Mouse (Mus musculus): Measurements from ENCODE around the gene Olfr1396. TPM values are rescaled to one million over a fixed set of nuclear protein-coding genes. Genes with fewer than 3 reads are reported as not detected.

Gene Olfr1396
- polyA plus RNA-seq, 1 experiment = not detected

- TF ChIP-seq CTCF (IDR thresholded peaks at IDR 0.05; ENCODE audit: borderline replicate concordance, extremely low read depth, insufficient read depth, insufficient read length) = no peak
- TF ChIP-seq POLR2A (IDR thresholded peaks at IDR 0.05; ENCODE audit: borderline replicate concordance, extremely low read depth, insufficient read depth, insufficient read length, poor library complexity, severe bottlenecking) = no peak
- no peak for DNase-seq (ENCODE audit: low read depth)
These were observed 24.8 kb downstream of the Olfr1396 start for GRCm38 (mm10) chr11:49089735-49090507.

- no peak for DNase-seq (ENCODE audit: low read depth)
- TF ChIP-seq CTCF (IDR thresholded peaks at IDR 0.05; ENCODE audit: borderline replicate concordance, extremely low read depth, insufficient read depth, insufficient read length) (no peak), POLR2A (IDR thresholded peaks at IDR 0.05; ENCODE audit: borderline replicate concordance, extremely low read depth, insufficient read depth, insufficient read length, poor library complexity, severe bottlenecking) (no peak)
These were observed 25.6 kb downstream of the Olfr1396 start for GRCm38 (mm10) chr11:49088990-49089652.

GRCm38 (mm10) chr11:49087830-49088616 lies 26.7 kb downstream of the Olfr1396 start:
- DNase-seq (ENCODE audit: low read depth) = peak; percentile 5
- no peak for TF ChIP-seq CTCF (IDR thresholded peaks at IDR 0.05; ENCODE audit: borderline replicate concordance, extremely low read depth, insufficient read depth, insufficient read length)
- no peak for TF ChIP-seq POLR2A (IDR thresholded peaks at IDR 0.05; ENCODE audit: borderline replicate concordance, extremely low read depth, insufficient read depth, insufficient read length, poor library complexity, severe bottlenecking)

GRCm38 (mm10) chr11:49086858-49087361 lies 27.8 kb downstream of the Olfr1396 start:
- DNase-seq (ENCODE audit: low read depth) = no peak
- TF ChIP-seq CTCF (IDR thresholded peaks at IDR 0.05; ENCODE audit: borderline replicate concordance, extremely low read depth, insufficient read depth, insufficient read length) = no peak

GRCm38 (mm10) chr11:49084875-49085274 lies 29.8 kb downstream of the Olfr1396 start:
- TF ChIP-seq POLR2A (IDR thresholded peaks at IDR 0.05; ENCODE audit: borderline replicate concordance, extremely low read depth, insufficient read depth, insufficient read length, poor library complexity, severe bottlenecking) (no peak), CTCF (IDR thresholded peaks at IDR 0.05; ENCODE audit: borderline replicate concordance, extremely low read depth, insufficient read depth, insufficient read length) (no peak)
- DNase-seq (ENCODE audit: low read depth) = no peak

GRCm38 (mm10) chr11:49084385-49084784 lies 30.3 kb downstream of the Olfr1396 start:
- TF ChIP-seq CTCF (IDR thresholded peaks at IDR 0.05; ENCODE audit: borderline replicate concordance, extremely low read depth, insufficient read depth, insufficient read length) = no peak
- no peak for TF ChIP-seq POLR2A (IDR thresholded peaks at IDR 0.05; ENCODE audit: borderline replicate concordance, extremely low read depth, insufficient read depth, insufficient read length, poor library complexity, severe bottlenecking)
- no peak for DNase-seq (ENCODE audit: low read depth)

DNA sequence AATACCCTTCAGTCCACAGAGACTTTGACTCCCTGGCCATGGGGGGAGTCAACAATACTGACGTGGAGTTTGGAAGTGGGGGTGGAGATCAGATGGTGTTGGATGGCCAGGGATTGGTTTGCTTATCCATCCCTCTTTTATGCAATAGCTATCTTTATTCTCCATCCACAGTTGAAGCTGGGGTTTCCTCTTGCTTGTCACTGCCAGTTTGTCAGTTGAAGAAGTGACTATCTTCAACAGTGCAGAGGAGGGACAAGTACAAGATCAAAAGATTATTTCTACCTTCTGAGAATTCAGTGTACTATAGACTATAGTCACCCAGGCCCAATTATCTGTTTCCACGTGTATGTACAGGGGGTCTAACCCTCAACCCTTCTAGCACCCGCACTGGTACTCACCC lies 30.9 kb downstream of the Olfr1396 start:
- no peak for TF ChIP-seq CTCF (IDR thresholded peaks at IDR 0.05; ENCODE audit: borderline replicate concordance, extremely low read depth, insufficient read depth, insufficient read length)
- TF ChIP-seq POLR2A (IDR thresholded peaks at IDR 0.05; ENCODE audit: borderline replicate concordance, extremely low read depth, insufficient read depth, insufficient read length, poor library complexity, severe bottlenecking) = no peak
- DNase-seq (ENCODE audit: low read depth) = no peak

GRCm38 (mm10) chr11:49083146-49083545 lies 31.5 kb downstream of the Olfr1396 start:
- TF ChIP-seq CTCF (IDR thresholded peaks at IDR 0.05; ENCODE audit: borderline replicate concordance, extremely low read depth, insufficient read depth, insufficient read length) = no peak
- no peak for TF ChIP-seq POLR2A (IDR thresholded peaks at IDR 0.05; ENCODE audit: borderline replicate concordance, extremely low read depth, insufficient read depth, insufficient read length, poor library complexity, severe bottlenecking)
- DNase-seq (ENCODE audit: low read depth) = no peak

GRCm38 (mm10) chr11:49081886-49082285 lies 32.8 kb downstream of the Olfr1396 start:
- TF ChIP-seq CTCF (IDR thresholded peaks at IDR 0.05; ENCODE audit: borderline replicate concordance, extremely low read depth, insufficient read depth, insufficient read length) (no peak), POLR2A (IDR thresholded peaks at IDR 0.05; ENCODE audit: borderline replicate concordance, extremely low read depth, insufficient read depth, insufficient read length, poor library complexity, severe bottlenecking) (no peak)
- DNase-seq (ENCODE audit: low read depth) = no peak

DNA sequence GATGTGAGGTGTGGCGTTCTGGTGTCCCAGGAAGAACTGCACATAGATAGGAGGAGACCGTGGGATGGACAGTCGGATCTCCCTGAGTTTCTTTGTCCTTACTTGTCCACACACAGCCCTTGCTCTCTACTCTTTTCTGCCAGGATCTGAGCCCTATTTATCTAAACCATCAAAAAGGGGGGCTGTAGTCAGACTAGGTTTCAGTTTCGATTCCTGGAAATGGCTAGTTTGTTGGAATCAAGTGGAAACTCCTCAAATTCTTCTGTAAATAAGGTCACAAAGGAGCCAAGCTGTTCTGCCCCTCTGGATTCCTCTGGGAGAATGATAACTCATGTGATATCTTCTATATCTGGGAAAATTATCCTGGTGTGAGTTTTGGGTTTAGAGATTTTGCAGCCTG lies 33.3 kb downstream of the Olfr1396 start:
- DNase-seq (ENCODE audit: low read depth) = no peak
- TF ChIP-seq POLR2A (IDR thresholded peaks at IDR 0.05; ENCODE audit: borderline replicate concordance, extremely low read depth, insufficient read depth, insufficient read length, poor library complexity, severe bottlenecking) = no peak
- TF ChIP-seq CTCF (IDR thresholded peaks at IDR 0.05; ENCODE audit: borderline replicate concordance, extremely low read depth, insufficient read depth, insufficient read length) = no peak

GRCm38 (mm10) chr11:49080636-49081035 lies 34.0 kb downstream of the Olfr1396 start:
- DNase-seq (ENCODE audit: low read depth) = no peak
- TF ChIP-seq CTCF (IDR thresholded peaks at IDR 0.05; ENCODE audit: borderline replicate concordance, extremely low read depth, insufficient read depth, insufficient read length) (no peak), POLR2A (IDR thresholded peaks at IDR 0.05; ENCODE audit: borderline replicate concordance, extremely low read depth, insufficient read depth, insufficient read length, poor library complexity, severe bottlenecking) (no peak)
